Mouse (Mus musculus) gastrocnemius, adult 2 months (tissue): ENCODE results near the gene Clnk. TPM values are rescaled to one million over a fixed set of nuclear protein-coding genes. Genes with fewer than 3 reads are reported as not detected.
A peak's percentile ranks its signal among the peaks of the same experiment; 100 is the strongest.

Experiments used
- DNase-seq: peaks from one replicate; pipeline ENCODE4 v3.0.0; 2022
- H3K27ac ChIP-seq: fragments of 200-600 bp; 2 replicates; pipeline ENCODE4 v1.8.1; 2022; ENCODE audit warnings: mild to moderate bottlenecking
- H3K4me3 ChIP-seq: fragments of 200-600 bp; 2 replicates; pipeline ENCODE4 v1.8.1; 2022; ENCODE audit warnings: mild to moderate bottlenecking, moderate library complexity
- CTCF ChIP-seq: fragments of 200-600 bp; IDR thresholded peaks from 2 replicates; pipeline ENCODE4 v1.8.1; 2022; ENCODE audit warnings: antibody characterized with exemption, mild to moderate bottlenecking, moderate library complexity
- intact Hi-C: fragments of 180-260 bp; cut with DNase I; formaldehyde crosslinking; loops from one replicate; pipeline ENCODE4 v1.15.1; 2025
- total RNA-seq, 2 experiments: library from RNA; stranded (reverse); gene quantifications; 2 replicates each; pipeline ENCODE4 v1.2.3; 2021

The Clnk gene
- total RNA-seq, 2 experiments from 2014 or later: not detected

- intact Hi-C loops: no loop called here
- no peak for DNase-seq
- TF ChIP-seq CTCF: no peak
- H3K27ac ChIP-seq: no peak overlapping the region
- H3K4me3 ChIP-seq: no peak overlapping the region
These were observed 187.4 kb downstream of the Clnk start for GRCm38 (mm10) chr5:38689186-38689585.

- TF ChIP-seq CTCF: no peak
- intact Hi-C loops: no loop called here
- no peak overlapping the region for H3K27ac ChIP-seq
- H3K4me3 ChIP-seq: no peak overlapping the region
- DNase-seq: no peak
These were observed 188.9 kb downstream of the Clnk start for GRCm38 (mm10) chr5:38687694-38688093.

GRCm38 (mm10) chr5:38684164-38684911 lies 192.3 kb downstream of the Clnk start, which contains the start of gene Zfp518b:
Zfp518b (minus strand) TSS chr5:38684826.
- no peak for TF ChIP-seq CTCF
- intact Hi-C loops: no loop called here
- Histone ChIP-seq H3K4me3 (peak within 1 kb of the TSS; percentile 93), H3K27ac (peak within 1 kb of the TSS; percentile 83)
- DNase-seq: peak; percentile 90

DNA sequence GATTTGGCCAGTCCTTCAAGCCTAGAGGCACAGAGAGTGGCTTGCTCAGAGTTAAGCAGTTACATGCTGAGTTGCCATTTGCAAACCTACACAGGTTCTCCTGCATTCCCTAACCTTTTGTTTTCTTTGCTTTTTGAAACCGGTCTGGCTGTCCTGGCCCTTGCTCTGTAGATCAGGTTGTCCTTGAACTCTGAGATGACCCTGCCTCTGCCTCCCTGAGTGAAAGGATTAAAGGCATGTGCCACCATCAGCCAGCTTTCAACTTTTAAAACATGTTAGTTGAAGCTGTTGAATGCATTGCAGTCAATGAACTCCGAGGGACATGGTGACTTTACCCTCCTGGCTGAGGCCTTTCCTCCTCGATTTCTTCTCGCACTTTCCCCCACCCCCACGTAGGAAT lies 217.8 kb downstream of the Clnk start:
- intact Hi-C loops: no loop called here
- Histone ChIP-seq H3K4me3 (no peak overlapping the region), H3K27ac (no peak overlapping the region)
- no peak for TF ChIP-seq CTCF
- DNase-seq: no peak

Other genes starting within 250 kb of the Clnk start
- gene Zfp518b, start 192.0 kb downstream of the Clnk start, total RNA-seq: 1 to 10 TPM; 2.3 to 3.2 TPM